Mouse (Mus musculus) heart, adult 18-20 months (tissue): ENCODE results near the gene Rars. TPM values are rescaled to one million over a fixed set of nuclear protein-coding genes. Genes with fewer than 3 reads are reported as not detected.
"Not testable (repeated sequence)": the region's sequence is repeated elsewhere in the genome, so short reads cannot be mapped to it uniquely, and the experiment has no call there.

ENCODE experiments used
- DNase-seq, 2 experiments: peaks; one replicate each; pipeline ENCODE4 v3.0.0; 2021 to 2022; ENCODE audit warnings: mixed read lengths in 1 of 2
- long read RNA-seq, 2 experiments: library from polyadenylated mRNA; stranded (forward); transcript quantifications; one replicate each; pipeline ENCODE4 v2.0.0; 2021
- total RNA-seq, 2 experiments: library from RNA; stranded (reverse); gene quantifications; 2 replicates each; pipeline ENCODE4 v1.2.3; 2021

Gene Rars
- 10 to 100 TPM; 35.6 to 36.2 TPM for total RNA-seq
- long read RNA-seq, experiment 1, transcript Rars-201 (15 exons, 2,109 nt): major isoform, 27 of 35 reads
- long read RNA-seq, experiment 1, partial matches to known transcripts: 5 of 35 reads
- long read RNA-seq, experiment 1, other reads (novel, unspliced or antisense): 3 of 35 reads
- long read RNA-seq, experiment 2, transcript Rars-201 (15 exons, 2,109 nt): major isoform, 9 of 12 reads
- long read RNA-seq, experiment 2, partial matches to known transcripts: 0 of 12 reads
- long read RNA-seq, experiment 2, other reads (novel, unspliced or antisense): 3 of 12 reads

DNA sequence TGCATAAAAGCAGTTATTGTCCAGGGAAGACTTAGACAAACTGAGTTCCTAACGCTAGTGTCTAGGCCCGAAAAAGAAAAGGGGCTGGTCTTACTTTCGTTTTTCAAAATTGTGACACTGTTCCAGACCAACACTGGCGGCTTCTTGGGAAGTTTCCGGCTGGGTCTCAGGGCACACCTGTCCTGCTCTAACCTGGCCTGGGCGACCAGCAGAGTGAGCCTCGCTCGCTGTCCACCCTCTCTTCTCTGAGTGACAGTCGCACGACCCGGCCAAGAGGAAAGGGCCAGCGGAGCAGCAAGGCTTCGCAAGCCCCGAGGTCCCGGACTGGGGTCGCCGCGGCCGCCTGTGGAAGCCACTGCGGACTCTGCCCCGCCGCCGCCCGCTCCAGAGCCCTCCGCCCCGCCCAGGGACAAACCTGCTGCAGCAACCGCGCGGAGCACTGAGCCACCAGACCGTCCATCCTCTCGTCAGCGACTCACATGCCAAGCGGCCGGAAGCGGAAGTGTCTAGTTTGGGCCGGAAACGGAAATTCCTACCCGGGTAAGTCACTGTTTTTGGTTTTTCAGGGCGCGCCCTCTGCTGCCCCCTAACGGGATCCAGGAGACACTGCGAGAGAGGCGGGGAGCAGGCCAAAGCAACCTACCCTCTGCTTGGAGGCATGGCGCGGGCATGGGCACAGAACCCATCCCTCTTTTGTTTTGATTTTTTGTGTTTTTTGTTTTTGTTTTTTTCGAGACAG, at the start of gene Rars:
Rars (minus strand) TSS at position 485 of the 739 bp plus-strand sequence.
- DNase-seq: peak; percentile 96 to 97

DNA sequence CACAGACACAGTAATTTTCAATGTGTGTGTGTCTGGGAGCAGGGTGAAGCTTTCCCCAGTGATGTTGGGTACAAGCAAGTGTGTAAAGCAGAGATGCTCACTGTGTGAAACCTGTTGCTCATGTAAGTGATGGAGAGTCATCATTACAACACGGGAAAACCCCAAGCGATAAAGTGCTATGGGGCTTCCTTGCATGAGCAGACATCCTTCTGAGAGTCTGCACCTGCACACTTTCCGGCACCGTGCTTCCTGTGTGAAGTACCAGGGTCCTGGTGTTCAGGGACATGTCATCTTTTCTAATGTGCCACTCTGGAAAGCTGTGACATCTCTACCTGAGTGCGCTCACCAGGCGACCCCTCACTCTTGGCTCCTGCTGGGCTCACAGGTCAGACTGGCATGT, 48.5 kb upstream of the Rars start:
- no peak for DNase-seq

DNA sequence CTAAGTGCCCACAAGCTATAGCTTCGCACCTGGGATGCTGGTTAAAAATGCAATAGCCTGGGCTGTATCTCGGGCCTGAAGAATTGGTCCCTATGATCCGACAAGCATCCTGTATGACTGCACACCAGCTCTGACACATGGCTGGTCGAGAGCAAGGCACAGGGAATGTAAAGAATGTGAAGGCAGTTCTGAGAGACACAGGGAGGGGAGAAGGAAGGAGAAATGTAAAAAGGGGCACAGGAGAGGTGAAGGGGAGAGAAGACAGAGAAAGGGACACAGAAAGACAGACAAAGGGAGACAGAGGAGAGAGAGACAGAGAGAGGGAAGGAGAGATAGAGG, 44.2 kb upstream of the Rars start:
- no peak for DNase-seq

DNA sequence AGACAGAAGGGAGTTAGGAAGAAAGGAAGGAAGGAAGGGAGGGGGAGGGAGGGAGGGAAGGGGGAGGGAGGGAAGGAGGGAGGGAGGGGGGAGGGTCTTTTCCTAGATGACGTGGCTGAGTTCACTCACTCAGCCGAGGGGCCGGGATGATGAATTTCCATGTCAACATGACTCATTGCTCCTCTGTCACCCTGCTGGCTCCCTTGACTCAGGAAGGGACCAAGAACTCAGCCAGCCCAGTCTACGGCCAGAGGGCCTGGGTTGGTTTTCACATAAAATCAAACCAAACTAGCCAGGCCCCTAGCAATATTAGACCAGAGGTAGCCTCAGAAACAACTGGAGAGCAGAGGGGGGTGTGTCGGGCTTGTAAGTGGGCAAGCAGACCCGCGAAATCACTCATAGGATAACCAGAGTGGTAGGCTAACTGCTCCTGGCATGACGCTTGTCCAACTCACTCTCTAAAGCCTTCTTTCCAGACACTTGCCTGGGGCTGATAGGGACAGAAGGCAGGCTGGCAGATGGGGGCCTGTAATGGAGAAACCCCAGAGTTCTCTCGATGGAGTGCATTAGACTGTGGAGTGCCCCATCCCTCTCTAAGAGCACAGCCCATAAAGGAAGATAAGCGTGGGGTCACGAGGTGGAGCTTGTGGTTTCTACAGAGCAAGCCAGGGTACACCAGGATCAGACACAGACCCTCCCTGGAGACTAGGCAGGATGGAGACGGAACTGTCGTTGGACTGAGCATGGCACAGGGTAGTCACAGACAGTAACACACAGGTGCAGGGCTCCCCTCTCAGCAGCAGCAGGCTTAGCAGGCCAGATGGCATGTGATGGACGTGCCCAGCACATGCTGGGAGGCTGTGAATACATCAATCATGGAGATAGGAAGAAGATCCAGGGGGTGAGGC, 43.6 kb upstream of the Rars start:
- DNase-seq: no peak

DNA sequence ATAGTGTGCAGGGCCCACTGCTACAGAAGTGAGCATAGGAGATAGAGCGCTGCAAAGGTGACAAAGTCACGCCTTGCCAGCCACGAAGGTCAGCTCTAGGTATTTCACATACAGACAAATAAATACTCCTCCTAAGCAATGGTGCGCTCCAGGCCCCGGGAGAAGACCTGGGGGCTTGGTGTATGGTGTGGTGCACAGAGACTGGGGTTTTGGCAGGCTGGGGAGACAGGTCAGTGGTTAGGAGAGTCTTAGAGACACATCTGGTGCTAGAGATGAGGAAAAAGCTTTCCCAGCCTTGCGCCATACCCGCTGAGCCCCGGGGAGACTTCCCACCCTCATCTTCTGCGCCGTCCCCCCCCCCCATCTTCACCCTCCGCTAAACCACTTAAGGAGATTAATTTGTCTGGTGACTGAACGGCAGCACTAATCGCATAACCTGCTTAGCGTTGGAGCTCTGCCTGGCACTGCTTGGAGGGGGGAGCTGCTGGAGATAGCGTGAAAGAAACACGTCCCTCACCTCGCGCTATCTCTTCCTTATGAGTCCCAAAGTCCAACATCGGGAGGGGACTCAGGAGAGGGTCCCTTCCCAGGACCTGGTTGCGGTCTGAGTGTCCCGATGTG, 39.4 kb upstream of the Rars start:
- DNase-seq: no peak

DNA sequence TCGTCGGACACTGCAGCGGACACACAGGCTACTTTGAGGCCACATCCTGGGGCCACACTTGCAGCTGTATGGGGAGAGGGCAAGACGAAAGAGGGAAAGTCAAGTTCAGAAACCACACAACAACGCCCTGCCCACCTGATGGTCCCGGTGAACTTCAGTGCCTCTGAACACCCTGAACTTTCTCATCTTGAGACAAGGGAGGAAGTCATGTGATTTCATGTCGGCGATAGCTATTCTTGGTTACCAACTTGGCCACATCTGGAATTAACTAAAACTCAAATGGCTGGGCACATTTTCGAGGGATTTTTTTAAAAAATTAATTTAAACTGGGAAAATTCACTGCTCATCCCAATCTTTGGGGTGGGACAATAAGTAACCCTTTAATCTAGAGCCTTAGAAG, 36.7 kb upstream of the Rars start:
- DNase-seq: no peak

DNA sequence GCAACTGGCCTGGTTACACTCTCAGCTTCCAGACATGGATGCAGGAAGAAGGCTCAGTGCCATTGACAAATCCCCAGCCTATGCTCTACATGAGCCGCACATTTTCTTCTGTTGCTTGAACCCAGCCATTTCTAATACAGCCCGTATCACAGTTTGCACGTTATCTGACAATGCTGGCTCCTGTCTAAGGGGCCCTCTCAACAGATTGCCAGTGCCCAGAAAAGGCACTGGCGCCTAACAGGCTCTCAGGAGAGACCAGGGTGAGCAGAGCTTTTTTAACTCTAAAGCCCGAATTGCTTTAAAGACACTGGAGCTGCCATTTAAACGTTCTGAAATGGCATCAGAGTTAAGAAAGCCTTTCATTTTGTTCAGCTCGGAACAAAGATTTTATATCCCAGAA, 31.8 kb upstream of the Rars start:
- no peak for DNase-seq

DNA sequence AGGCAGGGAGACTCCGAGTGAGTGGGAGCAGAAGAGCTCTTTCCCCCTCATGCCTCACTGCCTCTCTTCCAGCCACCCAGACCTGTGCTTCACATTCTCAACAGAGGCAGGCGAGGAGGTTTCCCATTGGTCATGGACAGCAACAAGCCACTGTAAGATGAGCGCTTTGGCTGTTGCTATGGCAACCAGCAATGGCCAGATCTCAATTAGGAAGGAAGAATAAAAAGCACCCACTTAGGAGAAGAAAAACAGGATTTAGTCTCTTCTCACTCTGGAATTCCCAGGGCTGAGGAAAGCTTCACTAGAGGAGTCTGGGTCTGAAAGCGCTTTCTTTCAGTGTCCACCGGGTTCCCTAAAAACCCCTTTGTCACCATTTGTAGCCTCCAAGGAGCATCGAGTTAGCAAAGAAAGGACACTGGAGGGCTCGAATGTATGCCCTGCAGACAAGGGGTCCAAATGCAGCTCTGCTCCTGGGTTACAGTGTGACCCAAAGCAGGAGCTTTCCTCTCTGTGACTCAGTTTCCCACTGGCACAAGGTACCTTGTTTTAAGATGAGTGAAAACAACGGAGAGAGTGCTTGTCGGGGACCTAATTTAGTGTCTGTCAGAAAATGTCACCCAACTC, 30.8 kb upstream of the Rars start:
- DNase-seq: no peak

DNA sequence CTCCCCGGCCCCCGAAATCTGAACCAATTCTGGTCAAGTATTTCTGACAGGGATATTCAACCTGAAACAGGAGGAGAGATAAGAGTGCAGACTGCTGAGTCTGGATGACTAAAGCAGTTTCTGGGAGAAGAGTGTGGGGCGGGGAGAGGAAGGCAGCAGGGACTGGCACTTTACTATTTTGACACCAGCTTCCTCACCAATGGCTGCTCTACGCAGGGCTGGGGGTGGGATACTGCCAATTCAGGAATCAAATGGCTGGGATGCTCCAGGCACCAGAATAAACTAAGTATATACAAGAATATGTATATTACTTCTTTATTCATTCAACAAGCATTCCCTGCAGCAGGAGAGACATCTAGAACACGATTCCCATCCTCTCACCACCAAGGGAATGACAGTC, 29.3 kb upstream of the Rars start:
- DNase-seq: no peak

DNA sequence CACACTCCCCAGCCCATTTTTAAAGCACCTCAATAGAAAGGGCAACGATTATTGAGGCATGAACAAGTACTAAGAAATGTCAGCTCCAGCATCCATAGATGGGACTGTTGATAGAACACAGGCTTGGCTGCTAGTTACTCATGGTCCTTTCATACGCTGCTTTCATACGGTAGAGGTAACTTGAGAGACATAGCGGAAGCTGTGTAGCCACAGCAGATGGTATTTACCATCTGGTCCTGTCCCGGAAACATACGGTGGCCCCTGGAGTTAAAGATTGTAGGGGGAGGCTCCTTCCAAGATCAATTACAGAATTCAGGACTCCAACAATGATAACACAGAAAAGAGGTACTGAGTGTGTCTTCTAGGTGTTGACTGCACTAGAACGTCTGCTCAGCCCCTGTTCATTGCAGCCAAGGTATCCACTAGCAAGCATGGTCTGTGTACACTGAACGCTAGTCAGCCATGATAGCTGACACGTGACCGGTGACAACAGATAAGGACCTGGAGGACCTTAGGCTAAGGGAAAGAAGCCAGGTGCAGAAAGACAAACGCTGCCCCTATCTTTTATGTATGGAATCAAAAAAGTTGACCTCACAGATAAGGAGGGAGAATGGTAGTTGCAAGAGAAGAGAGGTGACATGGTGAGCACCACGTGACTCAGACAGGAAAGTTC, 23.2 kb upstream of the Rars start:
- DNase-seq: no peak

DNA sequence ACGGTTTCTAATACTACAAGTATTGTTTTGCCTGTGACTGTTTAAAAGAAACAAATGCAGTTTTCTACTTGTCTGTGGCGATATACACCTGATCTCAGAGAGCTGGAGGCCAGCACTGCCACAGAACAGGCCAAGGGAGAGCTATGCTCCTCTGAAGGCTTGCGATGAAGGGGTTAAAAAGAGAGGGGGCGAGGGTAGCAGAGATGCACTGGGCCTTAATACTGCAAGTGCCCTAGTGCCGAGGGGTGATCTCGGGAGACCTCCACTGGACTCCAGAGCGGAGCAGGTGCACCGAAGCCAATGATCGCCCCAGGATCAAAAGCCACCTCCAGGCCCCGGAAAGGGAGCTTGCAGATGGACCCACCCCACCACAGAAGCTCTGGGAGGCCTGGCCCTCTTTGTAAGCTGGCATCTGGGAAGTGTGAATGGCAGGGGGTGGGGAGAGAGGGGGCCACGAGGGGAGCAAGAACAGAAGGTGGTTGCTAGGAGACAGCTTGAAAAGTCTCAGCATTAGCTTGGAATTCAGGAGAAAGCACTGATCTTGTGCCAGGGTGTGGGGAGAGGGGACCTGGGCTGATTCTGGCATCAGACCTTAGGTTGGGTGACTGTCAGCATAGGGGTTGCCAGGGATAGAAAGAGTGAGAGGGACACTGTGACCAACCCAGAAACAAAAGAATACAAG, 22.2 kb upstream of the Rars start:
- no peak for DNase-seq

DNA sequence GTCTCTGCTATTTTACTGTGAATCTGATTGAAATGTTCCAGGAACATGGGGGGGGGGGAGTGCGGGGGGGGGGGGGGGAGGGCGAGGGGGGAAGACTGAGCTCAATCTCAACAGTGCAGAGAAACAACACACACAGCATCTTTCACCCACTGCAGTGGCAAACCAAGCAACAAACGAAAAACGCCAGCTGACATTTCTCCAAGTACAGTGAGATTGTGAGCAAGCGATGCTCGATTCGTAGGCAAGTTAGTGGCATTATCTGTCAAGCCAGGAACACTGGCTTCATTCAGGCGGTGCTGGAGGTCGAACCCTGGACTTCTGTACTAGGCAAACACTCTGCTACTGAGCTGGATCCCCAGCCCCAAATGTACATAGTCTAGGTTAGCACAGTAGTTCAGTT, 21.3 kb upstream of the Rars start:
- DNase-seq: no peak

DNA sequence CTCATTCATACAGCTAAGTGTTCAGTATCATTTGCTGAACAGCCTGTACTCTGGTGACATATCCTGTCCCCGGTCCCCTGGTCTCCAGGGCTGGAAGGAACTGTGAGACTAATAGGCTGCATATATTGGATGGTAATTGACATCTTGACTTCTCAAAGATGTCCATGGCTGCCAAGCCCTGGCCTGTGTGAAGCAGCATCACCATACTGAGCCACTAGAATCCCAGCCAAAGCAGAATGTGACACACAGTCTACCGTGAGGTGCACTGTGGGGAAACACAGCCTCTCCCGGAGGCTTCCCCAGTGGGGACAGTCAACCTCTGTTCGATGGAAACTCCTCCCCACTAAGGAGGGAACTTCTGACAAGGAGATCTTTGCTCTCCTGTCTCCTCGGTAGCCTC, 20.6 kb upstream of the Rars start:
- DNase-seq: no peak

DNA sequence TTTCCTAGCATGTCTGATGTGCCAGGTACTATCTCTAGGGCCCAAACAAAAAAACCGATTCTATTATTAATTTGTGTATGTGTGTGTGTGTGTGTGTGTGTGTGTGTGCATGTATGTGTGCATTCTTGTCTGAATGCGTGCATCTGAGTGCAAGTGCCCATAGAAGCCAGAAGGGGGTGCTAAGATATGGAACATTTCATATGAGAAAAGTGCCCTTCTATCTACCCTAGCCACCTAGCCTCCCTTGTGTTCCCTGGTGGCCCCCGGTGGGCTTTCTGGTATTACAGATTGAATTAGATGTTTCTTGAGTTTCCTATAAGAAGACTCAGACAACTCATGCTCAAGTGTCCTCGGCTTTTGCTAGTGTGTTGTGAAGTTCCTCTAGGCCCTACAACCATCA, 19.3 kb upstream of the Rars start:
- DNase-seq: no peak

DNA sequence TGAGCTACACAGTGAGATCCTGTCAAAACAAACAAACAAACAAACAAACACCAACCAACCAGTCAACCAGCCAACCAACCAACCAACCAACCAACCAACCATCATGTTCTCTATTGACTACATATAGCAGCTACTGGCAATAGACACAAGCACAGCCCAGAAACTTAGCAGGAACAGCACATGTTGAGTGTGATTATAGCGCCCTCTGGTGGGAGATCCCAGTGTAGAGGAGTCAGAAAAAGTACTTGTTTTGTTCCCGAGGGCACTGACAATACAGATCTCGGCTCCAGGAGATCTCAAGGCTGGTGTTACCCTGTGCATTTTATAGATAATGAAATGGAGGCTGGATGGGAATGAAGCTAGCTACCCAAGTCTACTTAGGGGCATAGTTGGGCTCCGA, 18.4 kb upstream of the Rars start:
- peak; percentile 20 to 29 for DNase-seq

DNA sequence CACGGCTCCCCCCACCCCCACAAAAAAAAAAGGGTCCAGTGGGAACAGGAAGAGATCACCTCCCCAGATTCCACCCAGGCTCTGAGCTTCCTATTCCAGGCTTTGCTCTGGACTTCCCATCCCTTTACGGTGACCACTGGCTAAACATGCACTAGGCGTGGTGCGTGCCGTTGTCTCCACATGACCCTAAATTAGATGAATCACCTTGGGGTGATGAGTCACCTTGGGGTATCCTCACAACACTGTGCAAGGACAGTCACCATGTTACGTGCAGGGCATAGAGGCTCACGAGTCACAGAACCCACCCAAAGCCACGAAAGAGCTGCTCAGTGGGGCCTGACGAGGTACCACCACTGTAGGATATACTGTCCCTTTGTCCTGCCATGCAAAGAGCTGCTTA, 10.0 kb upstream of the Rars start:
- DNase-seq: no peak

DNA sequence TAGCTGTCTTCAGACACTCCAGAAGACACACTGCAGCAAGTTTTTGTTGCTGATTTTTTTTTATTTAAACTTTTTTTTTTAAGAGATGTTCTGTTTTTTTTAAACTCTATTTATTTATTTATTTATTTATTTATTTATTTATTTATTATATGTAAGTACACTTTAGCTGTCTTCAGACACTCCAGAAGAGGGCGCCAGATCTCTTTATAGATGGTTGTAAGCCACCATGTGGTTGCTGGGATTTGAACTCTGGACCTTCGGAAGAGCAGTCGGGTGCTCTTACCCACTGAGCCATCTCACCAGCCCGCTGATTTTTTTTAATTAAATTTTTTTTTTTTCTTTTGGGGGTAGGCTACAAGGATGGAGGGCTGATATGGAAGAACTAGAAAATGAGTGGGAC, 8.3 kb upstream of the Rars start:
- not testable (repeated sequence) for DNase-seq

DNA sequence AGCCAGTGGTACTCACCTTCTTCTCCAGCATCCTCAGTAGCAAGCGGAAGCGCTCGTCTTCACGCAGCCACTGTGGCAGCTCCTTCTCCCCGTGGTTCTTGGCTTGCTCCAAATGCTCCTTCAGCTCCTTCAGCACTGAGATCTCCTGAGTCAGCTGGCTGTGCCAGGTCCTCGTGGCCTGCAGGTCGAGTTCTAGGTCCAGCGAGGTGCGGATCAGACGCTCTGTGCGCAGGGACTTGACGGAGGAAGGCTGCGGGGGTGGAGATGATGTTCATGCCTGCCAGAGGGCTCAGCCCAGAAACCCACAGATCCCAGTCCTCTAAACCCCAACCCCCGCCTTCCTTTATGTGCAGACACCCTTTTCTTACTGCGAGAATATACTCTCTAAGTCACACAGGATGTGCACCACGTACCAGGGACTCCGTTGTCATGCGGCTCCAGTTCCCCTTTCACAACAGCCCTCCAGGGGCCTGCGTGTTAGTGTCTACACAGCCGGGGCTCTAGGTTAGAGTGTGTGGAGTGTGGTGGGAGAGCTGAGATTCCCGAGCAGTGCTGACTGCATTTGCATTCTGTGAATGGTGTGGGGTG, 7.5 kb upstream of the Rars start:
- no peak for DNase-seq

DNA sequence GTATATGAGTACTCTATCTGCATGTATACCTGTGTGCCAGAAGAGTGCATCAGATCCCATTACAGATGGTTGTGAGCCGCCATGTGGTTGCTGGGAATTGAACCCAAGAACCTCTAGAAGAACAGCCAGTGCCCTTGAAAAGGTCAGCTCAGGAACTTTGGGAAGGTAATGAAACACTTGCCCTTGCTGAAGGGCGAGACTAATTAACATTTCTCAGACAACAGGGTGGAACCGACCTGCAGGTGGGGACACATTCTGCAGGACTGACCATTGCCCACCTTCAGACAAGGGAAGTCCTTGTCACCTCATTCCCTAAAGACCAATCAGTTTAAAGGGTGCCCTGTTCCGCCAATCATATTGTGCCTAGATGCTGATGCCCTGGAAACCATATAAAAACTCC, 6.5 kb upstream of the Rars start:
- not testable (repeated sequence) for DNase-seq

DNA sequence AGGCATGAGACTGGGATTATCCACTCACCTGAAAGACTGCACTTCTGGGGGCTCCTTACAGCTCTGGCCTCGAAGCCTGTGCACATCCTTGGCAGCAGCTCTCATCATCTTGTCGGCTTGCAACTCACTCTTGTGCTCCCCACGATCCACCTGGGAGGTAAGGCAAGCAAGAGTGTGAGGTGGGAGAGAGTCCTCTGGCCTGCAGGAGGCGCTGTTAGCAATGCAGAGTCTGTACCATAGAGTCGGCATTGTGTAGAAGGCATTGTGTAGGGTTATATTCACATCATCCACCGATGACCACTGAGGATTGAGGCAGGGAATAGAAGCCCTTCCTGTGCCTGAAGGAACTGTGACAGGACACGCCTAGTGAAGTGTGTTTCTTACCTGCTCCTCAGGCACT, 6.0 kb upstream of the Rars start:
- DNase-seq: no peak
